Mouse (Mus musculus): Measurements from ENCODE around the gene Osgep.
"Not testable (repeated sequence)": the region's sequence is repeated elsewhere in the genome, so short reads cannot be mapped to it uniquely, and the experiment has no call there.

The Osgep gene

GRCm38 (mm10) chr14:50924281-50925064 lies at the start of gene Osgep, which contains the start of gene Apex1:
Osgep (minus strand) TSS chr14:50924893.
Apex1 (plus strand) TSS chr14:50924968.
- in situ Hi-C loops (cut with MboI, MseI): loop anchor here (5.0 to 25.0 kb wide), 3 partner anchors 52 to 1088 kb away; partner anchors contain the start of genes Tep1, Tmem253 and Zfp219

- in situ Hi-C loops (cut with MboI, MseI): no loop called here
Measured at GRCm38 (mm10) chr14:50973700-50974099, 49.0 kb upstream of the Osgep start.

- in situ Hi-C loops (cut with MboI, MseI): not testable (repeated sequence)
Measured at GRCm38 (mm10) chr14:50973054-50973453, 48.4 kb upstream of the Osgep start.

GRCm38 (mm10) chr14:50970822-50971221 lies 46.1 kb upstream of the Osgep start:
- in situ Hi-C loops (cut with MboI, MseI): no loop called here

GRCm38 (mm10) chr14:50969558-50970544 lies 45.2 kb upstream of the Osgep start:
- in situ Hi-C loops (cut with MboI, MseI): no loop called here

GRCm38 (mm10) chr14:50969041-50969440 lies 44.3 kb upstream of the Osgep start:
- in situ Hi-C loops (cut with MboI, MseI): no loop called here

GRCm38 (mm10) chr14:50968216-50968980 lies 43.7 kb upstream of the Osgep start:
- in situ Hi-C loops (cut with MboI, MseI): no loop called here

GRCm38 (mm10) chr14:50958289-50958995 lies 33.7 kb upstream of the Osgep start:
- in situ Hi-C loops (cut with MboI, MseI): not testable (repeated sequence)

- in situ Hi-C loops (cut with MboI, MseI): not testable (repeated sequence)
Measured at GRCm38 (mm10) chr14:50957146-50957545, 32.5 kb upstream of the Osgep start.

- in situ Hi-C loops (cut with MboI, MseI): not testable (repeated sequence)
Measured at GRCm38 (mm10) chr14:50956724-50957123, 32.0 kb upstream of the Osgep start.

- in situ Hi-C loops (cut with MboI, MseI): not testable (repeated sequence)
Measured at GRCm38 (mm10) chr14:50955942-50956508, 31.3 kb upstream of the Osgep start, which contains the start of gene Pnp2. Pnp2 (plus strand) TSS chr14:50955992.

GRCm38 (mm10) chr14:50955487-50955886 lies 30.8 kb upstream of the Osgep start:
- in situ Hi-C loops (cut with MboI, MseI): no loop called here

GRCm38 (mm10) chr14:50945526-50945925 lies 20.8 kb upstream of the Osgep start:
- in situ Hi-C loops (cut with MboI, MseI): loop anchor here (25.0 kb wide), 1 partner anchor 1067 kb away; the partner anchor contains the start of genes Tmem253 and Zfp219

- in situ Hi-C loops (cut with MboI, MseI): loop anchor here (25.0 kb wide), 1 partner anchor 1067 kb away; the partner anchor contains the start of genes Tmem253 and Zfp219
Measured at GRCm38 (mm10) chr14:50945081-50945480, 20.4 kb upstream of the Osgep start.

GRCm38 (mm10) chr14:50944668-50945033 lies 20.0 kb upstream of the Osgep start:
- in situ Hi-C loops (cut with MboI, MseI): loop anchor here (25.0 kb wide), 1 partner anchor 1068 kb away; the partner anchor contains the start of genes Tmem253 and Zfp219

- in situ Hi-C loops (cut with MboI, MseI): loop anchor here (25.0 kb wide), 1 partner anchor 1068 kb away; the partner anchor contains the start of genes Tmem253 and Zfp219
Measured at GRCm38 (mm10) chr14:50943932-50944667, 19.4 kb upstream of the Osgep start, which contains the start of gene Gm49342. Gm49342 (plus strand) TSS chr14:50944517.

- in situ Hi-C loops (cut with MboI, MseI): loop anchor here (25.0 kb wide), 1 partner anchor 1073 kb away; the partner anchor contains the start of genes Tmem253 and Zfp219
Measured at GRCm38 (mm10) chr14:50938940-50939339, 14.2 kb upstream of the Osgep start.

- in situ Hi-C loops (cut with MboI, MseI): loop anchor here (25.0 kb wide), 1 partner anchor 1074 kb away; the partner anchor contains the start of genes Tmem253 and Zfp219
Measured at GRCm38 (mm10) chr14:50938119-50938908, 13.6 kb upstream of the Osgep start.
